Mouse (Mus musculus) stomach, postnatal 0 days (tissue): ENCODE measurements around the gene Cd69.

ENCODE experiments used
- CTCF ChIP-seq: IDR thresholded peaks from 2 replicates; pipeline ENCODE4 v1.5.1; 2016; ENCODE audit warnings: antibody characterized with exemption, low read depth, mild to moderate bottlenecking, moderate library complexity
- EP300 ChIP-seq: optimal IDR thresholded peaks from 2 replicates; pipeline ENCODE3; 2016; ENCODE audit warnings: antibody characterized with exemption

DNA sequence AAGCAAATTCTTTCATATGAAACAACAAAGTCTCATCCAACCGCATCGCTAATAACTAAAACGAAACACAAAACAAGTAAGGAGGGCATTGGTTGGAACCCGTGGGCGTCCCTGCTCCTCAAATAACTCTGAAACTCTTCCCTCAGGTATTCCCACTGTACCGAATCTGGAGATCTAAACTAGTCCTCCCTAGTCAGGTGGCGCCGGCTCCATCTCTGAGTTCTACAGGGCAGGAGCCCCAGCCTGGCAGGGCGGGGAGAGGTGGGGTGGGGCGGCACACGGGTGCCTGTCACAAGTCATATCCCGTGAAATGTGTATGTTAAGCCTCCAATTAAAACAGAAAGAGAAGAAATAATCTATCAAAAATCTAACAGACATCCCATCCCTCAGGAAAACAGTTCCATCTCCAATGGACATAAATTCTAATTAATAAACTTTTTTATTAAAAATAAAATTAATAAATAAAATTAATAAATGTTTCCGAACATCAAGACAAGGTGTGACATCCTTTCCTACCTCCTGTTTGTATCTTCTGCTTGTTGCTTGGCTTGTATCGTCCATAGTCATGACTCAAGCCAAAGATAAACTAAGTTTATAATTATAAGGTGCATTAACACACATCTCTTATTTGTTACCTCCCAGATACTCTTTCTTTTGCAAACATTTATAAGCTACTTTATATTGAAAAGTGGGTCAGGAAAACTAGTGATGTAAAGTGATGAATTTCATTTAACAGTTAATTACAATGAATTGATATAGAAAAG, 36.8 kb downstream of the Cd69 start:
- TF ChIP-seq CTCF (no peak), EP300 (no peak)
